Mouse (Mus musculus) gastrocnemius, adult 8-10 months (tissue): ENCODE data around the gene Chst10. TPM values are rescaled to one million over a fixed set of nuclear protein-coding genes. Genes with fewer than 3 reads are reported as not detected.
A peak's percentile ranks its signal among the peaks of the same experiment; 100 is the strongest.

ENCODE experiments used
- DNase-seq, 2 experiments: peaks; one replicate each; pipeline ENCODE4 v3.0.0; 2022; ENCODE audit warnings: low spot score in 2 of 2
- total RNA-seq, 4 experiments: library from RNA; stranded (reverse); gene quantifications; 2 replicates each; pipeline ENCODE4 v1.2.4; 2022

Gene Chst10
- total RNA-seq, result under 1 TPM in 3 of 4 experiments, not detected in 1; 0.16 to 0.36 (median 0.19) TPM

DNA sequence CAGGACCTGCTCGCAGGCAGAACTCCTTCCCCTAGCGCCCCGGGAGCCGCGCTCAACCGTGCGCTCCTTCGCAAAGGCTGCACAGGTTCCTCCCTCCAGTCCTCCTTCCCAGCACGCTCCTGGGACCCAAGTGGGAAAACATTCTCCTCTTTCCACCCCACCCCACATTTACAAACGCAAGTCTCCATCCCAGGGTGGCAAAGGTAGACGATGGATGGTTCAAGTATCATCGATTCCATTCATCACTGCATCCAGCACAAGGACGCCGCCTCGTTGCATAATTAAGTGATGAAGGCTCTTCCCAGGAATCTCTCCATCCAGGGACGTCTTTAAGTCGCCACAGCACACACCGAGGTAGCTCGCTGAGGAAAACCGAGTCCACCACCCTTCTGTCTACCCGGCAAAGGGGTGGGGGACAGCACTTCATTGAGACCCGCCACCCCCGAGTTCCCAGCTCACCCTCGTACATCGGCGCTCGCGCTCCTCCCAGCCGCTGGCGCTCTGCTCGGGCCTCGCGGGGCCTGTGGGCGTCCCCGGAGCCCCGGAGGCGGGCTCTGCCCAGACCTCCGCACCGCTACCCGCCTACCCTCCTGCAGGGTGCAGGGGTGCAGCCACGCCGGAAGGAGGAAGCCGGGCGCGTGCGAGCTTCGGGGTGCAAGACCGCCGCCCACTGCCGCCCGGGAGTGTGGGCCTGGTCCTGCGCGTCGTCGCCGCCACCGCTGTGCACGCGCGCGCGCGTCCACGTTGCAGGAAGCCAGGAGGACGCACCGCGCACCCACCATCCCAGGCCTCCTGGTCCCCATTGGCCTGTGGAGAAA is at the start of gene Chst10:
Gene Chst10 (minus strand): TSS at position 731 of the 818 bp plus-strand sequence.
- DNase-seq, result peak in 1 of 2 experiments; percentile 15

DNA sequence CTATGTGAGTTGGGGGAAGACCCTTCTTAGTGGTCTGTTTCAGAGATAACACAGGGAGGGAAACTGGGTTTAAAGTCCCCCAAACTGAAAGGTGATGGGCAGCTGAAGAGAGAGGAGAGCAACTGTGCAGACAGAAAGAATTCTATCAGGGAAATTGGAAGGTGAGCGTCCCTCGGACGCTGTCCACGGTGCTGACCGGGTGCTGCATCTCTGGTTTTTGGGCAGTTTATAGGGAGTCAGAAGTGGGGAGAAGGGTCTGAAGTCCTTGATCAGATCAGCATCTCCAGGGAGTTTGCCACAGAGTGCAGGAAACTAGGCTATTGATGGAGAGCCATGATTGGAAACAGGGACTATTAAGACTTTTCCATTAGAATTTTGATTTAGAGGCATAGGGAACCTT is 41.6 kb upstream of the Chst10 start:
- no peak for DNase-seq

DNA sequence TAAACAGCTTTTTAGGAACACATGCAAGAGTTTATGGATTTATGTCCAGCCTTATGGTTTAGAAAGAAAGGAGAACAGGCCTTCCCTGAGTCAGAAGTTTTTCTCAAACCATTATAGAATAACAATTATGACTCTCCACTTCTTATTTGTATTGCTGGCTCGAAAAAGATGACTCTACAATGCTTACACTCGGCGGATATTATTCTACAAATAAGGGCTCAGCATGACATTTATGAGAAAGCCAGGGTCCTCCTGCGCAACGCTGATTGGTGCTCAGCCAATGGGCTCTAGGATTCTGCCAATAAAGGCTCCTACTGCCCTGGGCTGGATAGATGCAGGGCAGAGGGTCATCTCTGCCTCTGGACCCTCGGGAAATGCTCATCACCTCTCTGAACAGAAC is 40.9 kb upstream of the Chst10 start, which contains the start of gene Nms:
Gene Nms (plus strand): TSS at position 301 of the 400 bp plus-strand sequence.
- DNase-seq, result no peak

GRCm38 (mm10) chr1:38936780-38937179 is 38.8 kb upstream of the Chst10 start:
- no peak for DNase-seq

- DNase-seq, result no peak
Measured at GRCm38 (mm10) chr1:38934668-38935067, 36.7 kb upstream of the Chst10 start.

GRCm38 (mm10) chr1:38930767-38931166 is 32.8 kb upstream of the Chst10 start:
- no peak for DNase-seq

DNA sequence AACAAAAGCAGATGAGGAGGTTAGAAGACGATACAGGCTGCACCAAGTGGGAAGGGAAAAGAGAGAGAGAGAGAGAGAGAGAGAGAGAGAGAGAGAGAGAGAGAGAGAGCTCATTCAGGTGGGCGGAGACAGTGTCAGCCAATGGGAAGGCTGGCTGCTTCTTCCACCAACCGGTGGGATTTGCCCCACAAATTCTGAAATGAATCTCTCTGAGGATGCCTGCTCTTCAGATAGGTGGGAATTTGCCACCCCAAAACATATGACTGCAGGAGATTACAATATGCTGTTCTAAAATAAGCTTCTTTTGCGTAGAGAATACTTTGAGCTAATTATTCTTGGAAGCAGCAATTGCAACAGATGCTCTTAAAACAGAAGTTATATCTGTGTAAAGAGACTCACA is 31.5 kb upstream of the Chst10 start:
- no peak for DNase-seq

- no peak for DNase-seq
Measured at GRCm38 (mm10) chr1:38928996-38929395, 31.0 kb upstream of the Chst10 start.

- no peak for DNase-seq
Measured at GRCm38 (mm10) chr1:38903985-38904384, 6.0 kb upstream of the Chst10 start.

- no peak for DNase-seq
Measured at GRCm38 (mm10) chr1:38902571-38902970, 4.6 kb upstream of the Chst10 start.

DNA sequence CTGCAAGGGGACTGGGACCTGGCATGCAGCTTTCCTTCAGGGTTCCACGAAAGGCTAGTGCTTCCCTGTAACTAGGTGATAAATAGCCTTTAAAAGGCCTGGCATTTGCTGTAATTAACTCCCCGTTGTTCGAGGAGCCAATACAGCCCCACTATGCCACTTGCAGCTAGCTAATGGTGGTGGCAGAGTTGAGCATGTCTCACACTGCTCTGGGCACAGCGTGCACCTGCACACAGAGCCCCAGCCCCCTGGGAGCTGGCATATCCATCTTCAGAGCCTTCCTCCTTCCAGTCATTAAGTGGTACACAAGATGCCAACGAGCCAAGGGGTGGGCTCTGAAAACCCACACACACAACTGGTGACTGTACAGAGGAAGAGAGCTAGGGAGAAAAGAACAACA is 4.9 kb downstream of the Chst10 start:
- no peak for DNase-seq

GRCm38 (mm10) chr1:38891444-38891843 is 6.5 kb downstream of the Chst10 start:
- DNase-seq, result no peak

DNA sequence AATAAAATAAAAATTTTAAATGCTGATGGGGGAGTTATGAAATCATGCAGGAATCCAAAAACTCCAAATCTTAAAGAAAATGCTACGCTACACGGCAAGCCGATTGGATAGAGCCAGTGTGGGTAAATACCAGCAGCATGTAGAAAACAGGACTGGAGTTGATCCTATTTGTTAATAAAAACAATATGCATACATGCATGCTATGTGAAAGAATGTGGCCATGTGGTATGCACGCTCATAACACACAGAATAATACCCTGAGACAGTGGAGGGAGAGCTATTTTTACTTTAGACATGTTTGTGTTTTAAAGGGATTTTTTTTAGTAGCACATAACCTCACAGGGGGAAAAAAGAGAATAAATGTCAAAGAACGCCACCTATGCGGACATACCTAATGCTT is 9.2 kb downstream of the Chst10 start:
- DNase-seq, result no peak

GRCm38 (mm10) chr1:38887011-38887410 is 10.9 kb downstream of the Chst10 start:
- no peak for DNase-seq

- no peak for DNase-seq
Measured at GRCm38 (mm10) chr1:38886602-38887001, 11.4 kb downstream of the Chst10 start.

DNA sequence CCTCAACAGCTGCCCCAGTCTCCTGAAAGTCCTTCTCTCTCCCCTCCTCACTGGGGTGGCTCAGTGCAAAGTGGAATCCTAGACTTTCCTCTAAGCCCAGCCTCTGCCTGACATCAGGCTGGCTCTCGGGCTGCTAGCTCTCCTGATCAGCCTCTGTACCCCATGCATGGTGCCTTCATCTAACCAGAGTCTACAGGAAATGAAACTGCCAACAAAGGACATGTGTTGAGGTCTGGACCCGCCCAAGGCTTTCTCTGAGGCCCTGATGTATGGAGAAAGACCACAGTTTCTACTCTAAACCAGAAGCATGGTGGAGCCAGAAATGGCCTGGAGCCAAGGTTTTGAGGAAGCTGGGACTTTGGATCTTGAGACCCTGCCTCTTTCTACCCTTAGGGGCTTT is 12.0 kb downstream of the Chst10 start:
- DNase-seq, result no peak

DNA sequence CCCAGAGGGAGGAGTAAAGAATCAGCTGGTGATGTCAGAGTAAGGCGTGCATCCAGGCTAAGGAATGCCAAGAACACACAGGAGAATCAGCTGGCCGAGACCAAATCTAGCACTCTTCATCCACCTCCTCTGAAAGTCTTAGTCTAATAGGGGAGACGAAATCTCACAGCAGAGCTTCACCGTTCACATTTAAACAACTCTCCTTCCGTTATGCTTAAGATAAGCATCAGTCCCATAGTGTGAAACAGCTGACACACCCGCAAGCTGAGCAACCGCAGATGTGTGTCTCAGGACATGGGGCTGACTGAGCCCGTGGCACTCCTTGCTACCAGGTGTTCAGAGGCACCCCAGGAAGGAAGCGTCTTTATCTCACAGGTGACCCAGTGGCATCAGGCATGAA is 14.2 kb downstream of the Chst10 start:
- DNase-seq, result no peak

DNA sequence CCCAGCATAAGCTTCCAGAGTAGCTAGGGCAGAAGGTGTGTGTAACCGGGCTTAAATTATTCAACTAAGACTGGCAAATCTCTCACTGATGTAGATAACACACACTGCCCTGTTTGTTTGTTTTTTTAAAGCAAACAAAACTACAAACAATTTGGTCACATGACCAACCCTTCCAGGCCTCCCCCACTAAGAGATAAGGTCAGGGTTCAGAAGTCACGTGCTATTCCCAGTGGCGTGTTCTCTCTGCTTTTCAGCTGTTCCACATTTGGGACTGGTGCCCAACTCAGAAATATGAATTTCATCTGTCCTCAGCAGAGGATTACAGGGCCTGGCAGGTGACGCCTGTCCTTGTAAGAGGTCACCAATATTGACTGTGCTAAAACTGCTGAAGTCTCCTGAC is 15.2 kb downstream of the Chst10 start:
- no peak for DNase-seq

DNA sequence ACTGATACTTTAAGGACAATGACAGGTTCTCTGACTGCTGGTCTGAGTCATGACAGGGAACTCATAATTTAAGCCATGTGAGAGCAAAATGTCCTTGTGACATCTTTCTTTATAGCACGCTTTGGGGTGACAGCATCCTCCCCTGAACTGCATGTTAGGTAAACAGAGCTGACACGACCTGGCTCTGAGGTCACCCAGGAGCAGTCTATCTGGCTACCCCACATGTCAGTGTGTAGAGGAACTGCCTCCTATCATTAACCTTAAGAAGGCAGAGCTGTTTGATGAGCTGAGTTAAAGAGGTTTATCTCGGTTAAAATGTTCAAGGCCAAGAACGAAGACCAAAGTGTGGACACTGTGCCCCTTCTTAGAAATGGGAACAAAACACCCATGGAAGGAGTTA is 16.6 kb downstream of the Chst10 start:
- DNase-seq, result no peak

- DNase-seq, result no peak
Measured at GRCm38 (mm10) chr1:38876671-38877382, 21.1 kb downstream of the Chst10 start.

GRCm38 (mm10) chr1:38873911-38874310 is 24.1 kb downstream of the Chst10 start:
- DNase-seq, result no peak

- no peak for DNase-seq
Measured at GRCm38 (mm10) chr1:38871834-38872233, 26.1 kb downstream of the Chst10 start.
